Mouse (Mus musculus) testis, adult 2 months (tissue): ENCODE measurements around the gene Cox16. TPM values are rescaled to one million over a fixed set of nuclear protein-coding genes. Genes with fewer than 3 reads are reported as not detected.
A peak's percentile ranks its signal among the peaks of the same experiment; 100 is the strongest.

ENCODE experiments used
- H3K27ac ChIP-seq: fragments of 200-500 bp; 2 replicates; pipeline ENCODE4 v1.5.1; 2012; ENCODE audit warnings: low read depth, low read length; ENCODE audit not compliant: control insufficient read depth, insufficient read depth
- H3K27me3 ChIP-seq: fragments of 200-500 bp; 2 replicates; pipeline ENCODE4 v1.6.1; 2012; ENCODE audit warnings: mild to moderate bottlenecking, low read length, moderate library complexity; ENCODE audit not compliant: control insufficient read depth, insufficient read depth
- H3K36me3 ChIP-seq: fragments of 200-500 bp; 2 replicates; pipeline ENCODE4 v1.6.1; 2012; ENCODE audit warnings: mild to moderate bottlenecking, low read length; ENCODE audit not compliant: control insufficient read depth, insufficient read depth
- H3K4me1 ChIP-seq: fragments of 200-500 bp; 2 replicates; pipeline ENCODE4 v1.6.1; 2012; ENCODE audit warnings: low read length; ENCODE audit not compliant: control insufficient read depth, insufficient read depth
- H3K4me3 ChIP-seq: fragments of 200-500 bp; 2 replicates; pipeline ENCODE4 v1.5.1; 2012; ENCODE audit warnings: low read depth, mild to moderate bottlenecking, low read length, moderate library complexity, mixed read lengths; ENCODE audit not compliant: control insufficient read depth
- CTCF ChIP-seq: fragments of 200-500 bp; IDR thresholded peaks from 2 replicates; pipeline ENCODE4 v1.5.1; 2012; ENCODE audit warnings: low read depth, mild to moderate bottlenecking, inconsistent platforms, low read length, moderate library complexity; ENCODE audit not compliant: control insufficient read depth, insufficient read depth, insufficient replicate concordance
- POLR2A ChIP-seq: fragments of 200-500 bp; IDR thresholded peaks from 2 replicates; pipeline ENCODE4 v1.6.1; 2012; ENCODE audit warnings: low read depth, mild to moderate bottlenecking, inconsistent platforms, low read length, moderate library complexity; ENCODE audit not compliant: control insufficient read depth
- polyA plus RNA-seq: library from polyadenylated mRNA; depleted of rRNA; stranded (reverse); fragments of >200 nt; gene quantifications from 2 replicates; pipeline ENCODE4 v1.2.3, GENCODE M21; 2012

Gene Cox16
- polyA plus RNA-seq, 1 experiment: 78.5 TPM

- no peak overlapping the region for H3K27ac ChIP-seq
- TF ChIP-seq POLR2A (no peak), CTCF (no peak)
- H3K27me3 ChIP-seq: no peaks in the 10 kb centered on the region; the same call in 1 of the 2 replicates
- no peak overlapping the region for H3K4me3 ChIP-seq
- peaks cover 14% of the 10 kb centered on the region for H3K4me1 ChIP-seq
- no peaks in the 10 kb centered on the region for H3K36me3 ChIP-seq
These were observed 151.1 kb downstream of the Cox16 start for GRCm38 (mm10) chr12:81333841-81334240.

- Histone ChIP-seq H3K36me3 (no peaks in the 10 kb centered on the region), H3K4me1 (peaks cover 14% of the 10 kb centered on the region), H3K27ac (no peak within 1 kb of the TSS), H3K4me3 (peak within 1 kb of the TSS; percentile 23), H3K27me3 (no peaks in the 10 kb centered on the region; the same call in 1 of the 2 replicates)
- no peak for TF ChIP-seq CTCF
These were observed 152.0 kb downstream of the Cox16 start, which contains the start of gene Slc8a3 for GRCm38 (mm10) chr12:81332875-81333421. TSS of gene Slc8a3 (minus strand) at chr12:81333180.

GRCm38 (mm10) chr12:81331937-81332874 lies 152.7 kb downstream of the Cox16 start:
- H3K27ac ChIP-seq: no peak overlapping the region
- peaks cover 14% of the 10 kb centered on the region for H3K4me1 ChIP-seq
- H3K27me3 ChIP-seq: no peaks in the 10 kb centered on the region; the same call in 1 of the 2 replicates
- TF ChIP-seq POLR2A (no peak), CTCF (no peak)
- peak overlapping the region; percentile 23; the same call in 1 of the 2 replicates for H3K4me3 ChIP-seq
- no peaks in the 10 kb centered on the region for H3K36me3 ChIP-seq

- Histone ChIP-seq H3K36me3 (no peaks in the 10 kb centered on the region), H3K4me3 (no peak overlapping the region), H3K27me3 (no peaks in the 10 kb centered on the region; the same call in 1 of the 2 replicates), H3K4me1 (peaks cover 14% of the 10 kb centered on the region), H3K27ac (no peak overlapping the region)
- TF ChIP-seq CTCF: no peak
- TF ChIP-seq POLR2A: no peak
These were observed 153.8 kb downstream of the Cox16 start for GRCm38 (mm10) chr12:81331046-81331638.

GRCm38 (mm10) chr12:81324991-81325390 lies 159.9 kb downstream of the Cox16 start:
- Histone ChIP-seq H3K36me3 (no peaks in the 10 kb centered on the region), H3K4me1 (no peaks in the 10 kb centered on the region), H3K4me3 (no peak overlapping the region), H3K27me3 (no peaks in the 10 kb centered on the region), H3K27ac (no peak overlapping the region)
- TF ChIP-seq CTCF: no peak
- TF ChIP-seq POLR2A: no peak

GRCm38 (mm10) chr12:81324116-81324515 lies 160.8 kb downstream of the Cox16 start:
- Histone ChIP-seq H3K27me3 (no peaks in the 10 kb centered on the region), H3K4me1 (no peaks in the 10 kb centered on the region), H3K27ac (no peak overlapping the region), H3K36me3 (no peaks in the 10 kb centered on the region), H3K4me3 (no peak overlapping the region)
- TF ChIP-seq CTCF (no peak), POLR2A (no peak)

GRCm38 (mm10) chr12:81321021-81321420 lies 163.9 kb downstream of the Cox16 start:
- no peak overlapping the region for H3K27ac ChIP-seq
- H3K4me1 ChIP-seq: no peaks in the 10 kb centered on the region
- H3K27me3 ChIP-seq: no peaks in the 10 kb centered on the region
- TF ChIP-seq POLR2A (no peak), CTCF (no peak)
- H3K4me3 ChIP-seq: no peak overlapping the region
- H3K36me3 ChIP-seq: no peaks in the 10 kb centered on the region
